Mouse (Mus musculus) liver, embryonic 16.5 days (tissue): ENCODE data around the gene Hpca. TPM values are rescaled to one million over a fixed set of nuclear protein-coding genes. Genes with fewer than 3 reads are reported as not detected.

Experiments used
- ATAC-seq: fragments of 200-750 bp; cut with Nextera tagmentation; 2 replicates; pipeline ENCODE4 v1.8.0; 2017; ENCODE audit warnings: low read depth, mild to moderate bottlenecking, moderate number of reproducible peaks, moderate library complexity
- H3K27ac ChIP-seq: fragments of 300-500 bp; sonication (generic); 2 replicates; pipeline ENCODE4 v1.5.1; 2014; ENCODE audit warnings: mild to moderate bottlenecking, low read length
- H3K27me3 ChIP-seq: fragments of 300-500 bp; sonication (generic); 2 replicates; pipeline ENCODE4 v1.6.1; 2014; ENCODE audit warnings: low read depth, low read length, mixed read lengths; ENCODE audit not compliant: control insufficient read depth, insufficient read depth
- H3K36me3 ChIP-seq: fragments of 300-500 bp; sonication (generic); 2 replicates; pipeline ENCODE4 v1.6.1; 2014; ENCODE audit warnings: mild to moderate bottlenecking; ENCODE audit not compliant: control insufficient read depth, insufficient read depth
- H3K4me1 ChIP-seq: fragments of 300-500 bp; sonication (generic); 2 replicates; pipeline ENCODE4 v1.6.1; 2014; ENCODE audit warnings: low read depth, low read length, mixed read lengths; ENCODE audit not compliant: control insufficient read depth
- H3K4me2 ChIP-seq: fragments of 300-500 bp; sonication (generic); 2 replicates; pipeline ENCODE4 v1.6.1; 2014; ENCODE audit warnings: low read depth, low read length, mixed read lengths
- H3K4me3 ChIP-seq: fragments of 300-500 bp; sonication (generic); 2 replicates; pipeline ENCODE4 v1.5.1; 2014; ENCODE audit warnings: low read depth, mild to moderate bottlenecking, low read length
- H3K9ac ChIP-seq: fragments of 300-500 bp; sonication (generic); 2 replicates; pipeline ENCODE4 v1.6.1; 2014; ENCODE audit warnings: low read depth, low read length
- H3K9me3 ChIP-seq: fragments of 300-500 bp; sonication (generic); replicated peaks from 2 replicates; pipeline ENCODE4 v1.6.1; 2016; ENCODE audit warnings: low read length; ENCODE audit not compliant: control insufficient read depth
- WGBS: fragments of 180-500 bp; shearing (Covaris S2); extraction: QIAGEN DNeasy Blood & Tissue Kit; methylation state at CpG from one replicate; pipeline ENCODE4 v1.1.7; 2014; ENCODE audit not compliant: insufficient replicate concordance; 5-methylcytosine and 5-hydroxymethylcytosine counted together
- polyA plus RNA-seq: library from polyadenylated mRNA; unstranded; fragments of >200 nt; fragmentation: Nextera tagmentation; extraction: Ambion mirVana; gene quantifications from 2 replicates; pipeline ENCODE4 v1.2.1, GENCODE M21; 2015

Gene Hpca
- polyA plus RNA-seq, 1 experiment from 2014 or later: 0.27 TPM

GRCm38 (mm10) chr4:129116703-129117102, 5.1 kb downstream of the Hpca start:
- no peak overlapping the region for H3K4me3 ChIP-seq
- no peak overlapping the region for H3K27ac ChIP-seq
- no peak for ATAC-seq
- 72% methylated on average over 8 of the region's 8 CpGs for WGBS
- peaks cover 33% of the 10 kb centered on the region for H3K27me3 ChIP-seq
- no peaks in the 10 kb centered on the region for H3K9me3 ChIP-seq
- peaks cover 3% of the 10 kb centered on the region for H3K4me1 ChIP-seq
- H3K4me2 ChIP-seq: no peak overlapping the region
- H3K36me3 ChIP-seq: no peaks in the 10 kb centered on the region
- no peak overlapping the region for H3K9ac ChIP-seq

- no peak overlapping the region for H3K27ac ChIP-seq
- H3K4me1 ChIP-seq: no peaks in the 10 kb centered on the region
- no peak overlapping the region for H3K4me3 ChIP-seq
- peaks cover 1% of the 10 kb centered on the region; the same call in 1 of the 2 replicates for H3K27me3 ChIP-seq
- no peak overlapping the region for H3K4me2 ChIP-seq
- H3K36me3 ChIP-seq: no peaks in the 10 kb centered on the region
- ATAC-seq: peak; percentile 42; the same call in 1 of the 2 replicates
- 28% methylated on average over 28 of the region's 28 CpGs for WGBS
- H3K9me3 ChIP-seq: no peaks in the 10 kb centered on the region
- no peak overlapping the region for H3K9ac ChIP-seq
Measured at GRCm38 (mm10) chr4:129113083-129113988, 8.5 kb downstream of the Hpca start.

GRCm38 (mm10) chr4:129112231-129112630, 9.6 kb downstream of the Hpca start:
- H3K27me3 ChIP-seq: no peaks in the 10 kb centered on the region; the same call in 1 of the 2 replicates
- 74% methylated on average over 13 of the region's 13 CpGs for WGBS
- no peaks in the 10 kb centered on the region for H3K36me3 ChIP-seq
- H3K9ac ChIP-seq: no peak overlapping the region
- no peak overlapping the region for H3K4me3 ChIP-seq
- no peaks in the 10 kb centered on the region for H3K4me1 ChIP-seq
- H3K4me2 ChIP-seq: no peak overlapping the region
- H3K9me3 ChIP-seq: no peaks in the 10 kb centered on the region
- H3K27ac ChIP-seq: no peak overlapping the region
- ATAC-seq: no peak

GRCm38 (mm10) chr4:129111350-129111749, 10.5 kb downstream of the Hpca start:
- no peak overlapping the region for H3K4me2 ChIP-seq
- 50% methylated on average over 11 of the region's 11 CpGs for WGBS
- no peaks in the 10 kb centered on the region for H3K4me1 ChIP-seq
- peaks cover 2% of the 10 kb centered on the region for H3K27me3 ChIP-seq
- H3K27ac ChIP-seq: no peak overlapping the region
- H3K9ac ChIP-seq: no peak overlapping the region
- H3K4me3 ChIP-seq: no peak overlapping the region
- no peaks in the 10 kb centered on the region for H3K36me3 ChIP-seq
- no peaks in the 10 kb centered on the region for H3K9me3 ChIP-seq
- no peak for ATAC-seq

- no peak overlapping the region for H3K9ac ChIP-seq
- no peaks in the 10 kb centered on the region for H3K4me1 ChIP-seq
- no peaks in the 10 kb centered on the region for H3K9me3 ChIP-seq
- H3K36me3 ChIP-seq: no peaks in the 10 kb centered on the region
- H3K4me3 ChIP-seq: no peak overlapping the region
- no peak overlapping the region for H3K27ac ChIP-seq
- WGBS: 76% methylated on average over 6 of the region's 6 CpGs
- no peak overlapping the region for H3K4me2 ChIP-seq
- ATAC-seq: no peak
- peaks cover 7% of the 10 kb centered on the region for H3K27me3 ChIP-seq
Measured at GRCm38 (mm10) chr4:129110804-129111203, 11.0 kb downstream of the Hpca start.

GRCm38 (mm10) chr4:129108624-129109023, 13.2 kb downstream of the Hpca start:
- Histone ChIP-seq H3K4me3 (no peak overlapping the region), H3K27me3 (peaks cover 27% of the 10 kb centered on the region)
- WGBS: 80% methylated on average over 7 of the region's 7 CpGs

GRCm38 (mm10) chr4:129107348-129107899, 14.4 kb downstream of the Hpca start:
- Histone ChIP-seq H3K36me3 (no peaks in the 10 kb centered on the region), H3K9me3 (no peaks in the 10 kb centered on the region), H3K27me3 (peaks cover 30% of the 10 kb centered on the region), H3K4me1 (no peaks in the 10 kb centered on the region), H3K4me3 (no peak overlapping the region), H3K9ac (no peak overlapping the region), H3K4me2 (no peak overlapping the region), H3K27ac (no peak overlapping the region)
- 46% methylated on average over 10 of the region's 10 CpGs for WGBS
- ATAC-seq: no peak

More at GRCm38 (mm10) chr4:129108624-129109023, 13.2 kb downstream of the Hpca start:
- no peak overlapping the region for H3K9ac ChIP-seq
- no peak for ATAC-seq
- no peak overlapping the region for H3K27ac ChIP-seq
- H3K36me3 ChIP-seq: no peaks in the 10 kb centered on the region
- no peak overlapping the region for H3K4me2 ChIP-seq
- no peaks in the 10 kb centered on the region for H3K9me3 ChIP-seq
- H3K4me1 ChIP-seq: no peaks in the 10 kb centered on the region

GRCm38 (mm10) chr4:129106073-129106472, 15.8 kb downstream of the Hpca start:
- H3K27ac ChIP-seq: no peak overlapping the region
- H3K4me2 ChIP-seq: no peak overlapping the region
- 21% methylated on average over 9 of the region's 9 CpGs for WGBS
- no peak for ATAC-seq
- no peaks in the 10 kb centered on the region for H3K36me3 ChIP-seq
- H3K9ac ChIP-seq: no peak overlapping the region
- H3K4me3 ChIP-seq: no peak overlapping the region
- no peaks in the 10 kb centered on the region for H3K9me3 ChIP-seq
- peaks cover 30% of the 10 kb centered on the region for H3K27me3 ChIP-seq
- H3K4me1 ChIP-seq: no peaks in the 10 kb centered on the region

GRCm38 (mm10) chr4:129105356-129105755, 16.5 kb downstream of the Hpca start, which contains the start of gene Tmem54:
Tmem54 (plus strand) TSS chr4:129105548.
- Histone ChIP-seq H3K9ac (no peak within 1 kb of the TSS), H3K27me3 (peaks cover 30% of the 10 kb centered on the region), H3K27ac (no peak within 1 kb of the TSS), H3K9me3 (no peaks in the 10 kb centered on the region), H3K4me2 (peak within 1 kb of the TSS; percentile 47), H3K4me1 (no peaks in the 10 kb centered on the region), H3K4me3 (peak within 1 kb of the TSS; percentile 17; the same call in 1 of the 2 replicates), H3K36me3 (no peaks in the 10 kb centered on the region)
- 2% methylated on average over 34 of the region's 40 CpGs for WGBS
- no peak for ATAC-seq
